Mouse (Mus musculus): ENCODE measurements at regions not wholly inside any gene's neighbourhood (a gene's known extent, or its start where the extent isn't known, plus 50 kb on each side); places are given as distances from the start of the nearest gene placed in this dataset.
A peak's percentile ranks its signal among the peaks of the same experiment; 100 is the strongest.

DNA sequence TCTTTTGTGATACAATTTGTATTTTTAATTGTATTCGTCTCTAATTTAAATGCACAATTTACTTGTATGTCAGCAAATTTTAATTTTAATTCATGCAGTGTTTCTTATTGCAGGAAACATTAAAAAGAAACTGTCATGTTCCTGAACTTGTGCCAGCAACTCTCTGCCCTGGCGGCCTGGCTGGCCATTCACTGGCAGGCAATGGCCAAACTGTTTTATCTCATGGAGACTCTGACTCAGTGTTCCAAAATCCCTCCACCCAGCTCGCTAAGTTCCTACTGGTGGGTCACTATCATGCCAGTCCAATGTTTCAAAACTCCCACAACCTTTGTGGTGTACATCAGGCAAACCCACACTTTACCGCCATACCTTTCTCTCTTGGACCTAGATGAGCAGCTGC is 523.7 kb upstream of the Gm9747 start:
- no peaks in the 10 kb centered on the region for H3K27me3 ChIP-seq (replicated peaks)
- H3K9ac ChIP-seq (ENCODE audit: insufficient read depth, low read depth): no peak overlapping the region
- peak overlapping the region in 2 of 3 experiments; percentile 25 to 26 for H3K4me3 ChIP-seq (replicated peaks in 1 of 3; ENCODE audit: low read depth in 2 of 3, low read length in 2 of 3, poor library complexity in 1 of 3)
- H3K4me2 ChIP-seq (ENCODE audit: insufficient read depth, low read depth, poor library complexity, severe bottlenecking): no peak overlapping the region
- no peak for DNase-seq (ENCODE audit: extremely low read depth)
- no peaks in the 10 kb centered on the region for H3K9me3 ChIP-seq (replicated peaks; ENCODE audit: low read length)
- H3K27ac ChIP-seq (ENCODE audit: insufficient read depth, low read depth): no peak overlapping the region
- H3K36me3 ChIP-seq (replicated peaks in 1 of 2; ENCODE audit: control insufficient read depth in 1 of 2, insufficient read depth in 1 of 2, low read length in 1 of 2): no peaks in the 10 kb centered on the region
- TF ChIP-seq MXI1 (IDR thresholded peaks at IDR 0.05; ENCODE audit: low read depth, low read length) (no peak), TBP (conservative IDR thresholded peaks at IDR 0.05; ENCODE audit: low read depth, low read length) (no peak), MEF2A (IDR thresholded peaks at IDR 0.05; ENCODE audit: borderline replicate concordance, low read depth, low read length) (no peak), GABPA (IDR thresholded peaks at IDR 0.05; ENCODE audit: insufficient replicate concordance, low read depth, low read length) (no peak), MYC (IDR thresholded peaks at IDR 0.05; ENCODE audit: low read depth, low read length) (no peak), CHD1 (IDR thresholded peaks at IDR 0.05; ENCODE audit: low read depth, low read length) (no peak), ZNF384 (IDR thresholded peaks at IDR 0.05; ENCODE audit: low read depth, low read length) (no peak), USF2 (conservative IDR thresholded peaks at IDR 0.05; ENCODE audit: low read depth, low read length) (no peak), MAX (IDR thresholded peaks at IDR 0.05; ENCODE audit: low read length) (no peak), ZMIZ1 (IDR thresholded peaks at IDR 0.05; ENCODE audit: low read depth, low read length) (no peak), IRF4 (IDR thresholded peaks at IDR 0.05; ENCODE audit: low read depth, low read length) (no peak)
- H3K79me2 ChIP-seq (replicated peaks; ENCODE audit: control insufficient read depth, extremely low read depth, insufficient read depth, poor library complexity, severe bottlenecking): no peaks in the 10 kb centered on the region
- in situ Hi-C loops (cut with MboI; ENCODE audit: low pct_ligation_motif_present, low pct_unique_long_range_greater_than_20kb, low sequenced_read_pairs) (no loop called here), dilution Hi-C loops (cut with MboI; ENCODE audit: extremely low pct_ligation_motif_present, extremely low pct_unique_long_range_greater_than_20kb, low sequenced_read_pairs) (no loop called here)
- no peaks in the 10 kb centered on the region for H3K4me1 ChIP-seq (ENCODE audit: control insufficient read depth in 1 of 2, insufficient read depth in 2 of 2)

DNA sequence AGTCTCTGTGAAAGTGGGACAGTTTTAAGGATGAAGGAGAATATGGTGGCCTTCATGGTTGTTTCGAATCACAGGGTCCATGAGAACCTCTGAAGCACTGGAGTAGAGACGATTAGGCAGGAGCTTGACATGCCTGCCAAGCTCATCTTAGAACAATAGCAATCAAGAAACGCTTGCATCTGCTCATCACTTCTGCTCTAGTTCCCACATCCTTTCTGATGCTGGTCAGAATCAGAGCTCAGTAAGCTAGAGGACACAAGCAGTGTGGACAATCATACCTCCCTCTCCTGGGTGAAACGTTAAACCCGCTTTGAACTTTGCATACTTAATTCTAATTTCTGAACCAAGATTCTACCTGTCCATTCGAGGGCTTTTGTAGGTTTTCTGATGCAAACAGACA is 515.8 kb upstream of the Gm9747 start:
- H3K27me3 ChIP-seq (replicated peaks): no peaks in the 10 kb centered on the region
- TF ChIP-seq CHD1 (IDR thresholded peaks at IDR 0.05; ENCODE audit: low read depth, low read length) (no peak), POLR2A (IDR thresholded peaks at IDR 0.05; ENCODE audit: low read depth, low read length) (no peak), CTCF (conservative IDR thresholded peaks at IDR 0.05 in 1 of 2, IDR thresholded peaks at IDR 0.05 in 1 of 2; ENCODE audit: low read depth in 2 of 2, low read length in 2 of 2) (no peak), TBP (conservative IDR thresholded peaks at IDR 0.05; ENCODE audit: low read depth, low read length) (no peak), MAZ (IDR thresholded peaks at IDR 0.05; ENCODE audit: low read depth, low read length) (no peak), ETS1 (conservative IDR thresholded peaks at IDR 0.05; ENCODE audit: low read depth, low read length) (no peak), GABPA (IDR thresholded peaks at IDR 0.05; ENCODE audit: insufficient replicate concordance, low read depth, low read length) (no peak), PAX5 (IDR thresholded peaks at IDR 0.05; ENCODE audit: low read length) (no peak), JUND (conservative IDR thresholded peaks at IDR 0.05; ENCODE audit: low read depth, low read length) (no peak), HCFC1 (IDR thresholded peaks at IDR 0.05; ENCODE audit: low read depth, low read length) (no peak), SMC3 (IDR thresholded peaks at IDR 0.05; ENCODE audit: low read depth, low read length) (no peak), ZMIZ1 (IDR thresholded peaks at IDR 0.05; ENCODE audit: low read depth, low read length) (no peak), ELF1 (IDR thresholded peaks at IDR 0.05; ENCODE audit: low read depth, low read length) (no peak), MYC (IDR thresholded peaks at IDR 0.05; ENCODE audit: low read depth, low read length) (no peak), SIN3A (IDR thresholded peaks at IDR 0.05; ENCODE audit: low read length) (no peak)

More for the DNA sequence above, 515.8 kb upstream of the Gm9747 start:
- dilution Hi-C loops (cut with MboI; ENCODE audit: extremely low pct_ligation_motif_present, extremely low pct_unique_long_range_greater_than_20kb, low sequenced_read_pairs) (no loop called here), in situ Hi-C loops (cut with MboI; ENCODE audit: low pct_ligation_motif_present, low pct_unique_long_range_greater_than_20kb, low sequenced_read_pairs) (no loop called here)
- H3K4me3 ChIP-seq (replicated peaks in 1 of 3; ENCODE audit: low read depth in 2 of 3, low read length in 2 of 3, poor library complexity in 1 of 3): no peak overlapping the region
- no peak for DNase-seq (ENCODE audit: extremely low read depth)
- no peaks in the 10 kb centered on the region for H3K36me3 ChIP-seq (replicated peaks in 1 of 2; ENCODE audit: control insufficient read depth in 1 of 2, insufficient read depth in 1 of 2, low read length in 1 of 2)
- H3K9me3 ChIP-seq (replicated peaks; ENCODE audit: low read length): no peaks in the 10 kb centered on the region
- no peaks in the 10 kb centered on the region for H3K4me1 ChIP-seq (ENCODE audit: control insufficient read depth in 1 of 2, insufficient read depth in 2 of 2)
- H3K27ac ChIP-seq (ENCODE audit: insufficient read depth, low read depth): no peak overlapping the region
- no peak overlapping the region for H3K9ac ChIP-seq (ENCODE audit: insufficient read depth, low read depth)
- no peaks in the 10 kb centered on the region for H3K79me2 ChIP-seq (replicated peaks; ENCODE audit: control insufficient read depth, extremely low read depth, insufficient read depth, poor library complexity, severe bottlenecking)
- H3K4me2 ChIP-seq (ENCODE audit: insufficient read depth, low read depth, poor library complexity, severe bottlenecking): no peak overlapping the region

All from CH12.LX (cell line).